Mouse (Mus musculus): ENCODE data around the gene Zfp442. TPM values are rescaled to one million over a fixed set of nuclear protein-coding genes. Genes with fewer than 3 reads are reported as not detected.
"Not testable (repeated sequence)": the region's sequence is repeated elsewhere in the genome, so short reads cannot be mapped to it uniquely, and the experiment has no call there.

Gene Zfp442
- polyA plus RNA-seq, 1 experiment from 2014 or later: 7.7 TPM

- H3K4me2 ChIP-seq (ENCODE audit: low read depth, low read length); H3K4me3 ChIP-seq (ENCODE audit: low read depth, low read length); H3K27ac ChIP-seq (replicated peaks; ENCODE audit: low read depth, low read length); DNase-seq (ENCODE audit: low spot score); H3K36me3 ChIP-seq (replicated peaks; ENCODE audit: control insufficient read depth, insufficient read depth, low read depth, low read length); ATAC-seq (replicated peaks; ENCODE audit: insufficient number of reproducible peaks, low FRiP score, low TSS enrichment, low read depth); H3K9ac ChIP-seq (replicated peaks; ENCODE audit: low read length); H3K9me3 ChIP-seq (replicated peaks; ENCODE audit: control insufficient read depth, low read length); H3K4me1 ChIP-seq (ENCODE audit: control insufficient read depth, insufficient read depth, low read length); H3K27me3 ChIP-seq (ENCODE audit: control insufficient read depth, insufficient read depth, low read length): not testable (repeated sequence)
- 90% methylated on average over 18 of the region's 19 CpGs for WGBS
Observed at GRCm38 (mm10) chr2:150385553-150386106, 65.7 kb downstream of the Zfp442 start.

GRCm38 (mm10) chr2:150362878-150363229 lies 88.4 kb downstream of the Zfp442 start:
- WGBS: 15% methylated on average over 4 of the region's 4 CpGs
- Histone ChIP-seq H3K4me2 (ENCODE audit: low read depth, low read length) (peak overlapping the region; percentile 29; the same call in 1 of the 2 replicates), H3K9me3 (replicated peaks; ENCODE audit: control insufficient read depth, low read length) (no peaks in the 10 kb centered on the region), H3K27me3 (ENCODE audit: control insufficient read depth, insufficient read depth, low read length) (no peaks in the 10 kb centered on the region), H3K4me1 (ENCODE audit: control insufficient read depth, insufficient read depth, low read length) (no peaks in the 10 kb centered on the region), H3K27ac (replicated peaks; ENCODE audit: low read depth, low read length) (no peak overlapping the region), H3K9ac (replicated peaks; ENCODE audit: low read length) (peak overlapping the region; percentile 74), H3K4me3 (ENCODE audit: low read depth, low read length) (peak overlapping the region; percentile 49), H3K36me3 (replicated peaks; ENCODE audit: control insufficient read depth, insufficient read depth, low read depth, low read length) (no peaks in the 10 kb centered on the region)
- ATAC-seq (replicated peaks; ENCODE audit: insufficient number of reproducible peaks, low FRiP score, low TSS enrichment, low read depth) (no peak; the same call in 1 of the 2 replicates), DNase-seq (ENCODE audit: low spot score) (no peak)

DNA sequence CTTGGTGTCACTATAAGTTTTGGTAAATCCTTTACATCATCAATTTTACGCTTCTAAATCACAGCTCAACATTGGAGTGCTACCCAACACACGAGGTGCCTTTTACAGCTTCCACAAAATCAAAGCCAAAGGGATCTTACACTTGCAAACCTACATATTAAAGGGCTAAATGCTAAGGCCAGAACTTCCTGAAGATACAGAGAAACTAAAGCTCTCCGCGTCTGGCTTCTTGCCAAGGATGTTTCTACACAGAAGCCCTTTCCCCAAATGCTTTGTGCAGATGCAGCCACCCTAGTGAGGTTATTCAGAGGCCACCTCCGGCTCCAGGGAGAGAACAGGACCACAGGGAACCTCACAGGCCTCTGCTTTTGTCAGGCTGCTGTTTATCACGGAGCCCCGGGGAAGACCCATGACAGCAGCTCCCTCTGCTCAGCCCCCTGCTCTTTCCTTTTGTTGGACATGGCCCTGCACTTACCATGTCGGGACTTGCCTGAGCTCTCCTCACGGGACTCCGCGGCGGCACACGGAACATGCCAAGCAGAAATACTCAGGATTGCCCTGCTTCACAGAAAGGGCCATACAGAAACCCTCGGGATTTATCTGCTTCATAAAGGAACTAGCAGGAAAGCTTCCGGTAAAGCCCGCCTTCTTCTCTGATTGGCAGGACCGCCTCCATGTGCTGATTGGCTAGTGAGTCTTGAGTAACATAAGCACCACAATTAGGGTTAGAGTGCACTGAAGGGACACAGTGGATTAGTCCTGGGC lies 89.0 kb downstream of the Zfp442 start, which contains the start of gene 3300002I08Rik:
Gene 3300002I08Rik (minus strand): TSS at position 653 of the 765 bp plus-strand sequence.
- 2% methylated on average over 14 of the region's 17 CpGs for WGBS
- Histone ChIP-seq H3K4me2 (ENCODE audit: low read depth, low read length) (peak within 1 kb of the TSS; percentile 33), H3K4me3 (ENCODE audit: low read depth, low read length) (peak within 1 kb of the TSS; percentile 49), H3K9ac (replicated peaks; ENCODE audit: low read length) (peak within 1 kb of the TSS; percentile 74)
- H3K9me3 ChIP-seq (replicated peaks; ENCODE audit: control insufficient read depth, low read length); H3K27me3 ChIP-seq (ENCODE audit: control insufficient read depth, insufficient read depth, low read length); H3K36me3 ChIP-seq (replicated peaks; ENCODE audit: control insufficient read depth, insufficient read depth, low read depth, low read length); H3K27ac ChIP-seq (replicated peaks; ENCODE audit: low read depth, low read length); H3K4me1 ChIP-seq (ENCODE audit: control insufficient read depth, insufficient read depth, low read length): not testable (repeated sequence)
- peak; percentile 91 for DNase-seq (ENCODE audit: low spot score)
- peak; percentile 99 for ATAC-seq (replicated peaks; ENCODE audit: insufficient number of reproducible peaks, low FRiP score, low TSS enrichment, low read depth)

Other genes with a start within 250 kb of the Zfp442 start
- gene Zfp937, start 233.4 kb downstream of the Zfp442 start, polyA plus RNA-seq (2014; fragmentation: Nextera tagmentation; extraction: Ambion mirVana): 9.4 and 11.0 TPM in 2 replicates
- 3.4 and 3.8 TPM in 2 replicates for gene Gm21994, start 195.9 kb downstream of the Zfp442 start, polyA plus RNA-seq (2014; fragmentation: Nextera tagmentation; extraction: Ambion mirVana)
- gene Gm14124, start 194.0 kb downstream of the Zfp442 start, polyA plus RNA-seq (2014; fragmentation: Nextera tagmentation; extraction: Ambion mirVana): not detected in 2 replicates
- 2.2 and 2.8 TPM in 2 replicates for gene Gm10130, start 127.8 kb downstream of the Zfp442 start, polyA plus RNA-seq (2014; fragmentation: Nextera tagmentation; extraction: Ambion mirVana)
- gene 3300002I08Rik, start 88.7 kb downstream of the Zfp442 start, polyA plus RNA-seq (2014; fragmentation: Nextera tagmentation; extraction: Ambion mirVana): 9.1 and 9.2 TPM in 2 replicates
- gene Zfp345, start 33.6 kb upstream of the Zfp442 start, polyA plus RNA-seq (2014; fragmentation: Nextera tagmentation; extraction: Ambion mirVana): not detected in 2 replicates
- 0.29 and 0.58 TPM in 2 replicates for gene Cst7, start 118.9 kb upstream of the Zfp442 start, polyA plus RNA-seq (2014; fragmentation: Nextera tagmentation; extraction: Ambion mirVana)
- gene Apmap, start 157.1 kb upstream of the Zfp442 start, polyA plus RNA-seq (2014; fragmentation: Nextera tagmentation; extraction: Ambion mirVana): 28.3 and 32.0 TPM in 2 replicates
- gene Acss1, start 217.0 kb upstream of the Zfp442 start, polyA plus RNA-seq (2014; fragmentation: Nextera tagmentation; extraction: Ambion mirVana): 8.4 and 10.0 TPM in 2 replicates
- gene Vsx1, start 237.9 kb upstream of the Zfp442 start, polyA plus RNA-seq (2014; fragmentation: Nextera tagmentation; extraction: Ambion mirVana): 0.18 TPM in 1 of 2 replicates, not detected in the other